Mouse (Mus musculus) small intestine, adult 2 months (tissue): ENCODE data around the gene Tubgcp5. TPM values are rescaled to one million over a fixed set of nuclear protein-coding genes. Genes with fewer than 3 reads are reported as not detected.

ENCODE experiments used
- H3K27ac ChIP-seq: fragments of 200-500 bp; 2 replicates; pipeline ENCODE4 v1.5.1; 2012; ENCODE audit warnings: low read depth, low read length, control low read depth, inconsistent platforms; ENCODE audit not compliant: insufficient read depth
- H3K27me3 ChIP-seq: fragments of 200-500 bp; 2 replicates; pipeline ENCODE4 v1.6.1; 2012; ENCODE audit warnings: mild to moderate bottlenecking, moderate library complexity, low read length, inconsistent platforms; ENCODE audit not compliant: control insufficient read depth, insufficient read depth
- H3K36me3 ChIP-seq: fragments of 200-500 bp; 2 replicates; pipeline ENCODE4 v1.6.1; 2012; ENCODE audit warnings: mild to moderate bottlenecking, low read length, control low read depth, inconsistent platforms; ENCODE audit not compliant: control insufficient read depth, insufficient read depth
- H3K4me1 ChIP-seq: fragments of 200-500 bp; 2 replicates; pipeline ENCODE4 v1.6.1; 2012; ENCODE audit warnings: low read length, inconsistent platforms, mixed read lengths; ENCODE audit not compliant: control insufficient read depth, insufficient read depth, insufficient read length
- H3K4me3 ChIP-seq: fragments of 200-500 bp; 2 replicates; pipeline ENCODE4 v1.5.1; 2012; ENCODE audit warnings: low read depth, mild to moderate bottlenecking, control low read depth, inconsistent platforms, low read length, moderate library complexity
- CTCF ChIP-seq: fragments of 200-500 bp; IDR thresholded peaks from 2 replicates; pipeline ENCODE4 v1.5.1; 2012; ENCODE audit warnings: low read depth, mild to moderate bottlenecking, control low read depth, inconsistent platforms, low read length, moderate library complexity, mixed read lengths; ENCODE audit not compliant: insufficient replicate concordance, insufficient read length; ENCODE audit errors: extremely low read depth
- POLR2A ChIP-seq: fragments of 200-500 bp; IDR thresholded peaks from 2 replicates; pipeline ENCODE4 v1.6.1; 2012; ENCODE audit warnings: low read depth, mild to moderate bottlenecking, control low read depth, inconsistent platforms, low read length, moderate library complexity
- WGBS: fragments of 180-500 bp; shearing (Covaris S2); methylation state at CpG from one replicate; pipeline ENCODE4 v1.1.7; 2018; 5-methylcytosine and 5-hydroxymethylcytosine counted together
- polyA plus RNA-seq: library from polyadenylated mRNA; depleted of rRNA; stranded (reverse); fragments of >200 nt; gene quantifications from 2 replicates; pipeline ENCODE4 v1.2.3, GENCODE M21; 2012

Gene Tubgcp5
- polyA plus RNA-seq, 1 experiment, result 0.67 TPM

- 72% methylated on average over 3 of the region's 3 CpGs for WGBS
Measured at GRCm38 (mm10) chr7:55855597-55855996, 61.6 kb downstream of the Tubgcp5 start.

GRCm38 (mm10) chr7:55856741-55857140, 62.8 kb downstream of the Tubgcp5 start:
- H3K4me3 ChIP-seq, result no peak overlapping the region
- no peak for TF ChIP-seq CTCF
- TF ChIP-seq POLR2A, result no peak
- WGBS, result 97% methylated on average over 4 of the region's 4 CpGs
- H3K27ac ChIP-seq, result no peak overlapping the region
- H3K4me1 ChIP-seq, result peaks cover 8% of the 10 kb centered on the region; the same call in 1 of the 2 replicates
- no peaks in the 10 kb centered on the region for H3K27me3 ChIP-seq
- 0 out of 2 replicates have a peak, but pooled peaks cover 2% of the 10 kb centered on the region for H3K36me3 ChIP-seq

More at GRCm38 (mm10) chr7:55855597-55855996, 61.6 kb downstream of the Tubgcp5 start:
- no peak overlapping the region for H3K27ac ChIP-seq
- no peak overlapping the region for H3K4me3 ChIP-seq
- no peak for TF ChIP-seq CTCF
- TF ChIP-seq POLR2A, result no peak
- no peaks in the 10 kb centered on the region for H3K27me3 ChIP-seq
- H3K4me1 ChIP-seq, result peaks cover 8% of the 10 kb centered on the region; the same call in 1 of the 2 replicates
- 0 out of 2 replicates have a peak, but pooled peaks cover 2% of the 10 kb centered on the region for H3K36me3 ChIP-seq

- Histone ChIP-seq H3K27me3 (no peaks in the 10 kb centered on the region), H3K4me1 (peaks cover 8% of the 10 kb centered on the region; the same call in 1 of the 2 replicates), H3K4me3 (no peak overlapping the region), H3K36me3 (peaks cover 2% of the 10 kb centered on the region; the same call in 1 of the 2 replicates), H3K27ac (no peak overlapping the region)
- no peak for TF ChIP-seq POLR2A
- no peak for TF ChIP-seq CTCF
- WGBS, result 67% methylated on average over 2 of the region's 2 CpGs
Measured at GRCm38 (mm10) chr7:55857729-55858128, 63.8 kb downstream of the Tubgcp5 start.

- 60% methylated on average over 3 of the region's 3 CpGs for WGBS
- Histone ChIP-seq H3K27ac (no peak overlapping the region), H3K4me3 (no peak overlapping the region), H3K4me1 (peaks cover 5% of the 10 kb centered on the region; the same call in 1 of the 2 replicates), H3K36me3 (peaks cover 2% of the 10 kb centered on the region; the same call in 1 of the 2 replicates), H3K27me3 (no peaks in the 10 kb centered on the region)
- TF ChIP-seq CTCF (no peak), POLR2A (no peak)
Measured at GRCm38 (mm10) chr7:55858836-55859517, 65.0 kb downstream of the Tubgcp5 start.

GRCm38 (mm10) chr7:55859518-55859872, 65.5 kb downstream of the Tubgcp5 start:
- H3K27me3 ChIP-seq, result no peaks in the 10 kb centered on the region
- TF ChIP-seq CTCF, result no peak
- no peak for TF ChIP-seq POLR2A
- H3K4me3 ChIP-seq, result no peak overlapping the region
- peaks cover 2% of the 10 kb centered on the region; the same call in 1 of the 2 replicates for H3K36me3 ChIP-seq
- H3K27ac ChIP-seq, result no peak overlapping the region
- WGBS, result 83% methylated on average over 2 of the region's 2 CpGs
- peaks cover 5% of the 10 kb centered on the region; the same call in 1 of the 2 replicates for H3K4me1 ChIP-seq

- WGBS, result 90% methylated on average over 6 of the region's 6 CpGs
Measured at GRCm38 (mm10) chr7:55859956-55860355, 66.0 kb downstream of the Tubgcp5 start.

GRCm38 (mm10) chr7:55861175-55861574, 67.2 kb downstream of the Tubgcp5 start:
- H3K36me3 ChIP-seq, result no peaks in the 10 kb centered on the region; the same call in 1 of the 2 replicates
- peaks cover 8% of the 10 kb centered on the region for H3K4me1 ChIP-seq
- H3K27me3 ChIP-seq, result no peaks in the 10 kb centered on the region
- no peak for TF ChIP-seq POLR2A
- TF ChIP-seq CTCF, result no peak
- WGBS, result 89% methylated on average over 4 of the region's 4 CpGs
- H3K4me3 ChIP-seq, result no peak overlapping the region
- no peak overlapping the region for H3K27ac ChIP-seq

More at GRCm38 (mm10) chr7:55859956-55860355, 66.0 kb downstream of the Tubgcp5 start:
- H3K4me1 ChIP-seq, result peaks cover 5% of the 10 kb centered on the region; the same call in 1 of the 2 replicates
- no peak for TF ChIP-seq POLR2A
- TF ChIP-seq CTCF, result no peak
- H3K27me3 ChIP-seq, result no peaks in the 10 kb centered on the region
- no peak overlapping the region for H3K4me3 ChIP-seq
- peaks cover 2% of the 10 kb centered on the region; the same call in 1 of the 2 replicates for H3K36me3 ChIP-seq
- no peak overlapping the region for H3K27ac ChIP-seq

GRCm38 (mm10) chr7:55865044-55865443, 71.1 kb downstream of the Tubgcp5 start:
- H3K36me3 ChIP-seq, result no peaks in the 10 kb centered on the region; the same call in 1 of the 2 replicates
- no peak overlapping the region for H3K4me3 ChIP-seq
- TF ChIP-seq POLR2A (no peak), CTCF (no peak)
- H3K4me1 ChIP-seq, result peaks cover 4% of the 10 kb centered on the region
- no peaks in the 10 kb centered on the region for H3K27me3 ChIP-seq
- H3K27ac ChIP-seq, result no peak overlapping the region
